Mouse (Mus musculus): ENCODE measurements around the gene Evx2.

Gene Evx2

DNA sequence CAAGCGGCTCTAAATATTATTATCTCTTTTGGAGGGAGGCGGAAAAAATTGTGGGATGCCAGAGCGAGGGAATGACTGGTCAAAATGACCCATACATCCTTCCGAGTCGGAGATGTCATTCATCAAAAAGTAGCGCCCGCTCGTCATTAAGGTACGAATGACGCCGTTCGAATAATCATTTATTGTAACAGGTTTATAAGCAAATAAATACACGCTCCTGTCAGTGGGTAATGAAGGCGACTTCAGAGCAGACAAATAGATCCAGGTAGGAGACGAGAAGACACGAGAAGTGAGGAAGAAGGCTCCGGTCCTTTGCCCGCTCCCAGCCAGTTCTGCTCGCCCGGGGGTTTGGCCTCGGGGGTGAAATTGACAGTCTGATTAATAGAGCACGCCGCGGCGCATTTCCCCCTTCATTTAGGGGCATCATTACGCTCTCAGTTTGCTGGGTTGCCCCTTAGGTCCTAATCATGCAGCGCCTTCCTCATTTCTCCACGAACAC, at the start of gene Evx2:
Gene Evx2, minus strand, starts transcription at position 51 of the 499 bp plus-strand sequence.
- DNase-seq (ENCODE audit: low read depth, low spot score): peak; percentile 42

DNA sequence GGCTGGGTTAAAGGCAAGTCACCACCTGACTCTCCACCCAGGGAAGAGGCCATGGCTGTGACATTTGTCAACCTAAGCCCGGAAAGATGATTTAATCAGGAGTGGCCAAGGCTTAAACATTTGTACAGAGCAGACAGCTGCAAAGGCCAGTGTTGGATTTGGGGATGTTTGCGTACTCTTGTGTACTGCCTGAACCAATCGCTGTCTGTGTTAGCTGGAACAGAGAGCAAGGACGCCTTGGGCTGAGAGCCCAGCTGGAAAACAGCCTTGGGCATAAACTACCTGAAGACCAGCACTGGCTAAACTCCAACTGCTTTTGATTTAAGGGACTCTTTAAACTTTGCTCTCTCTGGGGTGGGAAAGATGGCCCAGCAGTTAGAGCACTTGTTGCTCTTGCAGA, 49.3 kb upstream of the Evx2 start:
- no peak for DNase-seq (ENCODE audit: low read depth, low spot score)

DNA sequence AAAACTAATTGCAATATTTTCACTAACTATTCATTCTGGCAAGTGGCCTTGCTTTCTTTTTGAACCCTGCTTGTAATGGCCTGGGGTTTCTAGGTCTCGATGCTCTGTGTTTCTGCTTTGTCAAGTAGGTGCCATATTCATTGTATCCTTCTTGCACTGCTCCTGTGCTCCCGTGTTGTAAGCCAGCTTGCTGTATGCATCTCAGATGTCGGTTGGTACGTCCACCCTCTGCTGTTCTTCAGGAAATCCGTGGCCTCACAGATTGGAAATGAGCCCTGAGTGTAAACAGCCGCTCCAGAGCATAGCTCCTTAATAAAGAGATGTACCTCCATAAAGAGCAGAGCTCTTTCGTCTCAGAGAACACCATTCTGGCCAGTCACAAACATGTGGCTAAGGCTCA, 48.2 kb upstream of the Evx2 start:
- DNase-seq (ENCODE audit: low read depth, low spot score): no peak

DNA sequence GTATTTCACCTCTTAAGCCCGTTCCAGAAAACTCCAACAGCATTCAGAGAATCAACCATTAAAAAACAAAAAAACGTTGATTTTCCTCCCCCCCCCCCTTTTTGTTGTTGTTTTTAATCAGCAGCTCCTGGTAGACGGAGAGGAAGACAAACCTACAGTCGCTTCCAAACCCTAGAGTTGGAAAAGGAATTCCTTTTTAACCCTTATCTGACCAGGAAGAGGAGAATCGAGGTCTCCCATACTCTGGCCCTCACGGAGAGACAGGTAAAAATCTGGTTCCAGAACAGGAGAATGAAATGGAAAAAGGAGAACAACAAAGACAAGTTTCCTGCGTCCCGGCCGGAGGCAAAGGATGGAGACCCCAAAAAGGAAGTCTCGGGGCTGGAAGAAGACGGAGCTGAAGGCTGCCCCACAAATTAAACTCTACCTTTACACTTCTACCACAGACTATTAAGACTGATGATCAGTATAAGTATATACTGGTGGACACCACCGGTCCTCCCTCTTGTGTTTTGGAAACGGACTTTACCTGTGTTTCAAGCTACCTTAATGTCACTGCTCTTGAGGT, 47.1 kb upstream of the Evx2 start:
- no peak for DNase-seq (ENCODE audit: low read depth, low spot score)

DNA sequence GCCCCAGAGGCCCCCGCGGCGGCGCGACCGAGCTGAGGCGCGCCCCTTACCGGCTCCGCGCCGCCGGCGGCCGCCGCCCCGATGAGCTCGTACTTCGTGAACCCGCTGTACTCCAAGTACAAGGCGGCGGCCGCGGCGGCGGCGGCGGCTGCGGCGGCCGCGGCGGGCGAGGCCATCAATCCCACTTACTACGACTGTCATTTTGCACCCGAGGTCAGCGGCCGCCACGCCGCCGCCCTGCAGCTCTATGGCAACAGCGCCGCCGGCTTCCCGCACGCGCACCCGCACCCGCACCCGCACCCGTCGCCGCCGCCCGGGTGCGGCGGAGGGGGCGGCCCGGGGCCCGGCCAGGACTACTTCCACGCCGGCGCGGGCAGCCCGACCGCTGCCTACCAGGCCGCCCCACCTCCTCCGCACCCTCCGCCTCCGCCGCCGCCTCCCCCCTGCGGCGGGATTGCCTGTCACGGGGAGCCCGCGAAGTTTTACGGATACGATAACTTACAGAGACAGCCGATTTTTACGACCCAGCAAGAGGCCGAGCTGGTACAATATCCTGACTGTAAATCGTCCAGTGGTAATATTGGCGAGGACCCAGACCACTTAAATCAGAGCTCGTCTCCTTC, 46.2 kb upstream of the Evx2 start:
- peak; percentile 86 for DNase-seq (ENCODE audit: low read depth, low spot score)

DNA sequence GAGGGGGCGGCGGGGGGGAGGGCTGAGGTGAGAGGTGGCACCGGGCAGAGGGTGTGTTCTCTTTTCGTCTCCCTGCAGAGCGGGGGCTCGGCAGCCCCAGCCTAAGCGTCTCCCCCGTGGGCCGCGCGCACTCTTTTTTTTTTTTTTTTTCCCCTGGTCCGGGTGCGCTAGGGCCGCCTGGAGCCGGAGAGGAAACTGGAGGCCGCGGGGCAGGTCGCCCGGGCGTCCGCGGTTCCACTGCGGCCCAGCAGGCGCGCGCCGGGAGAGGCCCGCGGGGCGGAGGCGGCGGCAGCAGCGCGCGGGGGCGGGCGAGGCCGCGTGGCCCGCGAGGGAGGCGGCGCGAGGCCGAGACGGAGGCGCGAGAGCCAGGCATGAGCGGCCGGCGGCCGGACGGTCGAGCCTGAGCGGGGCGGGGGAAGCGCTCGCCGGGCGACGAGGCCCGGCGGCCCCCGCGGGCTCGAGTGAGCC, 45.7 kb upstream of the Evx2 start:
- DNase-seq (ENCODE audit: low read depth, low spot score): no peak

DNA sequence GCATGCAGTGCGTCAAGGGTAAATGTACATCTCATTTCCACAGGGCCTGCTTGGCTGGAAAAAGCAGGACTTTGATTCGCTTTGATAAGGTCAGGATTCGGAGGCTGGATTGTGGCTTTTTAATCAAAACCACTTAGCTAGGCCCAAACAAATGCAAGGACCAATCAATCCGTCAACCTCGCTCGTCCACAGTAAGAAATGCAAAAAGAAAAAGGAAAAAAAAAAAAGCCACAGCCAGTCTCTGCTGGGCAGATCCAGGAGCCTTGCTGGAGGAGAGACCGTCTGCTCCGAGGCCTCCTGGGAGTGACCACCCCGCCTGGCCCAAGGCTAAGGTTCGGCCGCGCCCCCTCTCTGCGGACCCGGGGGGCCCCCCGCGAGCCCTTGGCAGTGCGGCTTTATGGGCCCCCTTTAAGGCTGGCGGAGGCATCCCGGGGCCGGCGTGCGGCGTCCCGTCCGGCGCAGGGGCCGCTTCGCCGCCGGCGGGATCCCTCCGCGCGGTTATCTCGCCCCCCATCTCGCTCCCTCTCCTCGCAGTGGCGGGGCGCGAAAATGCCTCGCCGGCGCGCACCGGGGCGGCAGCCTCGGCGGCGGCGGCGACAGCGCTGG, 45.1 kb upstream of the Evx2 start, which contains the start of gene Hoxd8:
Gene Hoxd8, plus strand, starts transcription at position 223 of the 606 bp plus-strand sequence.
- DNase-seq (ENCODE audit: low read depth, low spot score): peak; percentile 92

DNA sequence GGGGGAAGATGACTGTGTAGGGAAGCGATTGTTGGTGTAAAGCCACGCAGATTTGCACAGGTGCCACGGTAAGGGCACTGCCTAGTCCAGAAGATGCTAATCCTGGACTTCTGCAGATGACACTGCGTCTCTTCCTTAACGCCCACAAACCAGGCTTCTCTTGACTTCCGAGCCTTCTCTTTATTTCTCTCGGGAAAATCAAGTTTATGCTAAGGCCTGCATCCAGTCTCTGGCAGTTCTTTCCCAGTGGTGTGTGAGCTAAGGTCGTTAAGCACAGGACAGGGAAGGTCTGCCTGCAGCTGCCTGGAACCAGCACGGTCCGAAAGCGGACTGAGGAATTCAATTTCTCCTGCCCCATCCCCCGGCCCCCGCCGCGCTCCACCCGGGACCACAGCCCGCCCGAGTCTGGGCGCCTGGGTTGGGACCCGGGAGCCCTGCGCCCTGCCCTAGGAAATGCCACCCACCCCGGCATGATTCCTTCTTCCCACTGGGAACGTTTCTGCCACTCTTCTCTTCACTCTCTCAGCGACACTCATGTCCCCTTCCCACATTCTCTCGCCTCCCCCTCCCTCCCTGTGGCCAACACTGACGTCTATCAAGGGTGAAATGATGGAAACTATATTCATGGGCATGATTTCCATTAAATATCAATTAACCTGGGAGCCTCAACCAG, 44.5 kb upstream of the Evx2 start:
- DNase-seq (ENCODE audit: low read depth, low spot score): no peak

DNA sequence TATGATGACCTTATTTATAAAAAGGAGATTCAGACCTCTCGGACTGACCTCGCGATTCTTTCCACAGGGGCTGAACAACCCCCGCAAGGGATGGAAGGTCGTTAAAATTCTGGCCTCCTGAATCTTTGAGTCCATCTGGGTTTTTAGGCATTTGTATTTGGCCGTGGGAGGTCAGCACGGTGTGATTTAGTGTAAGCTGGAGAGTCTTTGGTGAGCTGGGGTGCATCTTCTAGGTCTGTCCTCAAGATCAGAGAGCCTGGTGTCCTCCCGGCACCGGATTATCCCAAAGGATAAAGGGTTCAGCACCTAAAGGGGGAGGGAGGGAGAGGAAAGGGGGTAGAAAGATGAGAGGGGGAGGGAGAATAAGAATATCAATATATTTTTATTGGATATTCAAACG, 44.0 kb upstream of the Evx2 start:
- no peak for DNase-seq (ENCODE audit: low read depth, low spot score)

DNA sequence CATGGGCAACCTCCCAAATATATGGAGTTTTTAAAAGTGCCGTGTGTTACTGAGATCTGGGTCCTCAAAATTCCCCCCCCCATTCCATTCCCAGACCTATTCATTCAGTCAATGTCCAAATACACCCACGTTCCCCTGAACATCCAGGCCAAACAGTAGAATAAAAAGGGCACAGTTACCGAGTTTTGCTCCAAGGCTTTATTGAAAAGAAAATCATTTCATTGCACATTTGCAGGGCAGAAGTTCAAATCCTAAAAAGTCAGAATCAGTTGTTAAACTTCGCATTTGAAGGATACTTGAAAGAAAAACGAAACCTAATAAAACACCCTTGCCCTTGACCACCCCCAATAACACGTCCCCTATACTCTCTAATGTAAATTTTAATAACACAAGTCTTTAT, 43.5 kb upstream of the Evx2 start:
- no peak for DNase-seq (ENCODE audit: low read depth, low spot score)

DNA sequence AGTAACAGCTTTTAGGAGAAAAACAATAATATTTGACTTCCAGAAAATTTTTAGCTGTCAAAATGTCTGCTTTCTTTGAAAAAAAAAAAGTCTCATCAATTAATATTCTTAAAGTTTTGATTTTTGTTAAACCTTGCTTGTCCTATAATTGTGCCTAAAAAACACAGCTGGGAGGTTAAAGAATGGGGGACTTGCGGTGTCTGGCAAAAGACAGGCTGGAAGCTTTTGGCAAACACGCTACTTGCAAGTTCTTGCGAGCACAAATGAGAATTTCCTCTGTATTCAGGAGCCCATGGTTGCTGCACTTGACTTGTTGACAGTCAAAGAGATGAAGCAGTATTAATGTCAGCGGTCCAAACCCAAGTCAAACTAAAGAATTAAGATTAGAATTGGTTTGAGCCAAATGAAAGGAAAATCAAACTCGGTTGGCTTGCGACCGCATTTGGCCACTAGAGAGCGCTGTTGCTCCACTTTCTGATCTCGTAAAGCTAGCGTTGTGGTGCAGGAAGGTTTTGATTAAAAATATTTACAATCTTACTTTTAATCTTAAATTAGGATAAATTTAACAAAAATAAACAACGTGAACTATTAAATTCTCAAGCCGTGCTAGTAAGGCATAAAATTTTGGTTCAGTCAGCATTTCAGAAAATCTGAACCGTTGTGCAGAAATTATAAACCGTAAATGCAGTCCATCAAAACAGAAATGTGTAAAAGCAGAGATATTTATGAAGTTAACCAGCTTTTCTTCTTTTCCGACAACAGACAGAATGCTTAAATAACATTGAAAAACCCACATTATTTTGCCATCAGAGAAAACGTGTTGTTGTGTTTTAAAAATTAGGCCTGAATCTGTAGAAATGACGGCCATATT, 42.8 kb upstream of the Evx2 start:
- peak; percentile 84 for DNase-seq (ENCODE audit: low read depth, low spot score)

DNA sequence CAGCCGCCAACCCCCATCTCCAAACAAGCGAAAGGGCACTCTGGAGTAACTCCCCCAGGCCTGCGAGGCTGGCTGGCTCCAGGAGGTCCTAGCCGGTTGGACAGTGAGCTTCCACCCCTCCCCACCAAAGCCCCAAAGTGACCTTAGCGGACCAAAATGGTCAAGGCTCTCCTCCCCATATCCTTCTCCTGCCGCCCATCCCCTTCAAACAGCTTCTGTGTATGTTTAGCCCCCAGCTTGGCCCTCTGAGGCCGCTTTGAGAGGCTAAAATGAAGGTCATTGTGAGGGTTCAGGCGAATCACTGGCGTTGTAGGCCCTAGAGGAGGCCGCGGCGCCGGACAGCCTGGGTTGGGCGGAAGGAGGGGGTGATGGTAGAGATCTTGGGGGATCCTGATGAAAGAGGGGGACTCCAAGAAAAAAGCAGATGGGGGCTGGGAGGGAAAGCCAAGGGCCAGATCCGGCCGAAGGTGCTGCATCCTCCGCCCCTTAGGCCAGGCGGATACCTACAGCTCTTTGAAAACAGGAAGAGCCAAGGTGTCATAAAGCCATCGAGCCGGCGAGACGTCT, 41.3 kb upstream of the Evx2 start:
- no peak for DNase-seq (ENCODE audit: low read depth, low spot score)

DNA sequence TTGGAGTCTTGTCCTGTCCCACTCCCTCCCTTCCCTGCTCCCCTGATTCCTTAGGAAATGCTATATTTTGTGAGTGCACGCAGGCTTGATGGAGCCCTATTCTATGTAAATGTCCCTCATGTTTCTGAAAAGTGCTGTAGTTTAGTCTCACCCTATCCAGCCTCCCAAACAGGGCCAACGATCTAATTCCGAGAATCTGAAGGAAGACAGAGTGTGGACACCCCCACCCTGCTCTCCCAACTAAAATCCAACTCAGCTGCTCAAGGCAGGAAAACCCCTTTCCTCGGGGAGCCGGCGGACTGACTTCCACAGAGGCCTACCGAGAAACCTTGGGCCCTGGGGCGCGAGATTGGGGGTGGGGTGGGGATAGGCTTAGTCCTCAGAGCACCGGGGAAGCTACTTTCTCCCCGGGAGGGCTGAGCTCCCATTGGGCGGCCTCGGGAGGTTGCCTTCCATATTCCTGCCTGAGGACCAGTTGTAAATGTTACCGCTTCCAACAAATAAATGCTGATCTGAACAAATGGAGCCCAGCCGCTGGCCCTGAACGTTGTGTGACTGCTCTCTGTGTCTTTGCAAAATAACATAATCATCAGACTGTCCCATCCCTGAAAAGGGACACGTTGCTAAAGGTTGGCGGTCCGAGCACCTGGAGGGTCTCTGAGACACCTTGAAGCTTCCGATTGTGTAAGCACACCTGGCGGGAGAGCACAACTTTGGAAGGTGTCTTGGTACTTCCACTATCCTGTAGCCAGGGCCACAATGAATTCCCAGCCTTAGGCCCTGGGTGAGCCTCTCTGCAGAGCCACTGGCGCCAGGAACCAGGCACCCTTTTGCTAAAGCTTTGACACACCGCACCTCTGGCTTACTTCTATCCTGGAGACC, 40.5 kb upstream of the Evx2 start:
- no peak for DNase-seq (ENCODE audit: low read depth, low spot score)

DNA sequence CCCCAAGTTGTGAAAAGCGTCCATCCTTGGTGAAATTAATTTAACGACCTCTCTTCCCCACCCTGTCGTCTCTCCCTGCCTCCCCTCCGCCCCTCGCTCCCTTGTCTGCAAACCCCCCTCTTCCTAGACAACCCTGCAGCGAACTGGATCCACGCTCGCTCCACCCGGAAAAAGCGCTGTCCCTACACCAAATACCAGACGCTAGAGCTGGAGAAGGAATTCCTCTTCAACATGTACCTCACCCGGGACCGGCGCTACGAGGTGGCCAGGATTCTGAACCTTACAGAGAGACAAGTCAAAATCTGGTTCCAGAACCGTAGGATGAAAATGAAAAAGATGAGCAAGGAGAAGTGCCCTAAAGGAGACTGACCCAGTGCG, 39.7 kb upstream of the Evx2 start:
- no peak for DNase-seq (ENCODE audit: low read depth, low spot score)

DNA sequence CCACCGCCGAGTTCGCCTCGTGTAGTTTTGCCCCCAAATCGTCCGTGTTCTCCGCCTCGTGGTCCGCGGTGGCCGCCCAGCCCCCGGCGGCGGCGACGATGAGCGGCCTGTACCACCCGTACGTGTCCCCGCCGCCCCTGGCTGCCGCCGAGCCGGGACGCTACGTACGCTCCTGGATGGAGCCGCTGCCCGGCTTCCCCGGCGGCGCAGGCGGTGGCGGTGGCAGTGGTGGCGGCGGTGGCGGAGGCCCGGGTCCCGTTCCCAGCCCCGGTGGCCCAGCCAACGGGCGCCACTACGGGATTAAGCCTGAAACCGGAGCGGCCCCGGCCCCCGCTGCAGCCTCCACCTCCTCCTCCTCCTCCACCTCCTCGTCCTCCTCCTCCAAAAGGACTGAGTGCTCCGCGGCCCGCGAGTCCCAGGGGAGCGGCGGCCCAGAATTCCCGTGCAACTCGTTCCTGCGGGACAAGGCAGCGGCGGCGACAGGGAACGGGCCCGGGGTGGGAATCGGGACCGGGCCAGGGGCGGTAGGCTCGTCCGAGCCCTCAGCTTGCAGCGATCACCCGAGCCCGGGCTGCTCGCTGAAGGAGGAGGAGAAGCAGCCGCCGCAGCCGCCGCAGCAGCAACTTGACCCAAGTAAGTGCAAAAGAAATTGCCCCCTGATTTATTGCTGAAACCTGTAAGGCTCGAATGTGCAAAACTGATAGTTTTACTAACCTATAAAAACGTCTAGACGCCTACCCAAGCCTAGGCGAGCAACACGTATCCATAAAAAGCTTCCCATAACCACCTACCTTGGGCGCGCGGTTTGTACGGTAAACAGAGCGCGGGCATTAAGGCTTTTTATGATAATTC, 39.1 kb upstream of the Evx2 start:
- DNase-seq (ENCODE audit: low read depth, low spot score): no peak

DNA sequence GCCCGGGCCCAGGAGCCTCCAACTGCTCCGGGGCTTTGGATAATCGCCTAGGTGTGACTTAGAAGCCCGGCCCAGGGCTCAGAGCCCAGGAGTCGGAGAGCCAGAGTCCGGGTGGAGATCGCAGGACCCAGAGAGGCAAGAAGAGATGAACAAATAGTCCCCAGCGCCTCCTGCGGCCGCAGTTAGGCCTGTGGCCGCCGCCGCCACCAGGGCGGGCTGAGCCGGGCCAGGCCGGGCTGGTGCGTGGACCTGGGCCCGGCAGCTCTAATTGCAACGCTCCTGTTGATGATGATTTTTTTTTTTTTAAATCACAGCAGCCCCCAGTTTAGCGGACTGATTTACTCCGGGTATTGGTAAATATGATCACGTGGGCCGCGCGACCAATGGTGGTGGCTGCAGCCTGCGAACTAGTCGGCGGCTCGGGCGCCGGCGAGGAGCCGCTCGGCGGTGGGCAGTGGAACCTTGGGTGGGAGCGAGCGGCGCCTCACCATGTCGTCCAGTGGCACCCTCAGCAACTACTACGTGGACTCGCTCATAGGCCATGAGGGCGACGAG, 38.3 kb upstream of the Evx2 start, which contains the start of gene Hoxd9:
Gene Hoxd9, plus strand, starts transcription at position 161 of the 555 bp plus-strand sequence.
- DNase-seq (ENCODE audit: low read depth, low spot score): peak; percentile 79

DNA sequence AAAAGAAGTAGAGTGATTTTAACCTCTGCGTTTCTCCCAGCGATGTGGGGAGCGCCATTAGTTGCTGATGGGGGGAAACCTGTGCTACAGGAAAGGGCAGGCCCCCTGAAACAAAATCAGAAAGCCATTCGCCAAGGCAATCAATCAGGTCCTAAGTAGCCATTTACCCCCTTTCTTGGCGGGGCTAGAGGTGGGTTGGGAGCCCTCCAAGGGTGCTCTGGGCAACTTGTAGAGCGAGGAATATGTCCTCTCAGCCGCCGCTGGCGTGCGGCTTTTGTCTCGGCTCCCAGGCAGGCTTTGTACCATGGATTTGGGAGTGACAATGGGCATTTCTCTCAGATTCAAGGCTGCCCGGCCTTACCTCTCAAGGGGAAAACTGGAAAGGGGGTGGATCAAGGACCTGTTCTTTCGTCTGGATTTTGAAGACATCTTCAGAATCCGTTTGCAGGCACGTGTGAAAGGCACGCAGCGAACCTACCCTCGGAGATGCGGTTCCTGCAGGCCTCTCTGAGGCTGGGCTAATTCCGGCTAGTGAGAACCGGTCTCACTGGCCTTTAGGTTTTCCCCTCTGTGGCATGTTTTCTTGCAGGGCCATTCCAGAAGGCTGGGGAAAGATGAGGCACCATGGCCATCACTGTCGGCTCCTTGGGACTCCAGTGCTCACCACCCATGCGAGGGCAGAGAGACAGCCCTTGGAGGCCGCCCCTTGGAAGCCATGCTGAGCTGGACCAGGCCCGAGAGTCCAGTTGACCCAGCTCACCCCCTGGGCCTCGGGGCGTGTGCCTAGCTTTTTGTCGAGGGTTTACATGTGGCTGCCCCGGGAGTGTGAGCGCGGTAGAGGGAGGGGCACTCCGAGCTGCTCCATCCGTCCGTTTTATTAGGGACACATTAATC, 37.3 kb upstream of the Evx2 start:
- no peak for DNase-seq (ENCODE audit: low read depth, low spot score)
